Mouse (Mus musculus) bone marrow macrophage, adult 2 months (primary cell): ENCODE data around the gene Naga. TPM values are rescaled to one million over a fixed set of nuclear protein-coding genes. Genes with fewer than 3 reads are reported as not detected.
A peak's percentile ranks its signal among the peaks of the same experiment; 100 is the strongest.

ENCODE experiments used
- H3K27ac ChIP-seq: 2 replicates; pipeline ENCODE4 v1.5.1; 2012; ENCODE audit warnings: low read depth, low read length; ENCODE audit not compliant: insufficient read depth
- H3K4me1 ChIP-seq: 2 replicates; pipeline ENCODE4 v1.6.1; 2012; ENCODE audit warnings: low read length; ENCODE audit not compliant: control insufficient read depth, insufficient read depth
- H3K4me3 ChIP-seq: 2 replicates; pipeline ENCODE4 v1.5.1; 2012; ENCODE audit warnings: mild to moderate bottlenecking, low read length, moderate library complexity; ENCODE audit not compliant: insufficient read depth
- CTCF ChIP-seq: IDR thresholded peaks from 2 replicates; pipeline ENCODE4 v1.5.1; 2012; ENCODE audit warnings: low read depth, mild to moderate bottlenecking, low read length, moderate library complexity
- POLR2A ChIP-seq: IDR thresholded peaks from 2 replicates; pipeline ENCODE4 v1.6.1; 2012; ENCODE audit warnings: mild to moderate bottlenecking, low read depth, low read length, borderline replicate concordance
- polyA plus RNA-seq: library from polyadenylated mRNA; stranded (reverse); fragments of >200 nt; gene quantifications from 2 replicates; pipeline ENCODE4 v1.2.4, GENCODE M21; 2012; ENCODE audit not compliant: missing spikeins, insufficient read depth, insufficient read length

Gene Naga
- polyA plus RNA-seq, 1 experiment: 168 TPM

DNA sequence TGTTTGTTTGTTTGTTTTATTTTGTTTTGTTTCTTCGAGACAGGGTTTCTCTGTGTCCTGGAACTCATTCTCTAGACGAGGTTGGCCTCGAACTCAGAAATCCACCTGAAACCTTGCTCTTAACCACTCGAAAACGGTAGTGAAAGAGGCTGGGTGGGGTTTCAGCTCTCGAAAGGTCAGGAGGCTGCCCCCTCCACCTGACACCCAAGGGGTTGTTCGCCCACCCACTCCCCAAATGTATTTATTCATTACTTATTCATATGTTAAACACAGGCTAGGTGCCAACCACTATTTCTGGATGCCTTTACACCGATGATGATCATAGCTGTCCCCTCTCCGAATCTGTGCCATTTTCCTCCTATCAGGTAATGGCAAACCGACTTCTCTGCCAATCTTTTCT is 425 bp upstream of the Naga start:
- Histone ChIP-seq H3K4me1 (peaks cover 7% of the 10 kb centered on the region), H3K27ac (no peak overlapping the region), H3K4me3 (peak overlapping the region; percentile 80)
- TF ChIP-seq CTCF: no peak
- no peak for TF ChIP-seq POLR2A

DNA sequence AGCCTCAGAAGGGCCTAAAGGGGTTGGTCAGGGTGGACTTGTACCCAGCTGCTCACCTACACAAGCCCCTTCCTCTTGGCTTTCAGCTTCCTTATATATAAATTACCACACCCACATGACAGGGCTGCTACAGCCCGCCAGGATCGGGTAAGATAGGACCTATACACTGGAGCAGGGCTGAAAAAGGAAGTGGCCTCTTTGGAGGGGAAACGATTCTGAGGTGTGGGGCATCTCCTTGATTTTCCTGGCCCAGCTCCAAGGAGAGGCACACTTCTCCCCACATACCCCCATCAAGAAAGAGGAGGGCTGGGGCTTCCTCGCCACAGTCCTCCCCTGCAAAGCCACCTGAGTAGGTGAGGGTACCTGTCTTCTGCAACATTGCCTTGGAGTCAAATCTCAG is 850 bp downstream of the Naga start:
- H3K4me3 ChIP-seq: peak overlapping the region; percentile 80
- H3K27ac ChIP-seq: peak overlapping the region; percentile 60
- TF ChIP-seq POLR2A: no peak
- TF ChIP-seq CTCF: no peak
- H3K4me1 ChIP-seq: peaks cover 7% of the 10 kb centered on the region

DNA sequence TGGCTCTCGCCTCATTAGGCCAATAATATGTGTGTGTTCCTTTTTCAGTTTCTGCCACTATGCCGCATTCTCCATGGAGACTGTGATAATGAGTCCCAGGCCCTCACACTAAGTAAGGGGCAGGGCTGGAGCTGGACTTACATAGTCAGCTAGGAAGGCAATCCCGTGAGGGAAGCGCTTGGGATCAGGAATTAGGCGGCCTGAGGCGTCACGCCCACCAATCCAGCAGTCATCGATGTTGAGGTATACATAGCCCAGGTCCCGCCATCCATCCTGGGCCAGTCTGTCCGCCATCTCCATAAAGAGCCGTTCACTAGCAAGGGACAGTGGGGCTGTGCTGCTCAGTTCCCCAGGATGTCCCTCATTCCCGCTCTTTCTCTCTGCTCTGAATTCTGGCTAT is 2.1 kb downstream of the Naga start:
- Histone ChIP-seq H3K4me1 (peaks cover 7% of the 10 kb centered on the region), H3K4me3 (no peak overlapping the region), H3K27ac (no peak overlapping the region)
- no peak for TF ChIP-seq POLR2A
- no peak for TF ChIP-seq CTCF

DNA sequence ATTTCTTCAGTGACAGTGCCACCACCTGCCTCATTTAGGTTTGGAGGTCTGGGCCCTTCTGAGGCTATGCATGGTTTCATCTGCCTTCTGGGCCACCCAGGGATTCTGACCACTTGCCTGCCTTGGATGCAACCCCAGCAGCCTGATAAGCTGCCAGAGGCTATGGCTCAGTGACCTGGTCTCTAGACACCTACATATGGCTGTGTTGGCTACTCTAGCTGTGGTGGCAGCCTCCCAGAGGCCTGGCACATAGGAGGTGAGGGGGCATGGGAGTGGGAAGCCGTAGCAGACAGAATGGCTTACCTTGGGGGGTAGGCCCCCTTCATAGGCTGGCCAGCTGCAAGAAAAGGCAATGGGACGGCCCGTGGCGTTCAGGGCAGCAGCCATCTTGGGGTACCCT is 3.5 kb downstream of the Naga start:
- no peak overlapping the region for H3K27ac ChIP-seq
- H3K4me3 ChIP-seq: no peak overlapping the region
- TF ChIP-seq CTCF (no peak), POLR2A (no peak)
- peaks cover 7% of the 10 kb centered on the region for H3K4me1 ChIP-seq

DNA sequence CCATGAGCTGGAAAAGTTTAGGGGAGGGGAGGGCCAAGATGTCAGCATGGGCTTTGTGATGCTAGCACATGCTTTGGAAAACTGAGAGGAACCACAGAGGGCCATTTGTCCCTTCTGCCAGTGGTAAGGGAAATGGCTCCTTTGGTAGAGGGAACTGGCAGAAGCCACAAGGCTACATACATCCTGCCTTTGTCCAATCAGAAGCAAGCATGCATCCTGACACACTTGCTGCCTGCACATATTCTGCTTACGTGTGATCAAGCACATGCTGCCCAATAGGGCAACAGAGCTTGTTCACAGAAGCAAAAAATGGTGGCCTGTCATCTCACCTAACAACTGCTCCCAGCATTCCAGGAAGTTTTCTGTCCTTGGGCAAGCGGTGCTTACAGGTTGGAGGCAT is 13.3 kb downstream of the Naga start:
- H3K27ac ChIP-seq: no peak overlapping the region
- TF ChIP-seq CTCF (no peak), POLR2A (no peak)
- peaks cover 7% of the 10 kb centered on the region for H3K4me1 ChIP-seq
- H3K4me3 ChIP-seq: no peak overlapping the region

DNA sequence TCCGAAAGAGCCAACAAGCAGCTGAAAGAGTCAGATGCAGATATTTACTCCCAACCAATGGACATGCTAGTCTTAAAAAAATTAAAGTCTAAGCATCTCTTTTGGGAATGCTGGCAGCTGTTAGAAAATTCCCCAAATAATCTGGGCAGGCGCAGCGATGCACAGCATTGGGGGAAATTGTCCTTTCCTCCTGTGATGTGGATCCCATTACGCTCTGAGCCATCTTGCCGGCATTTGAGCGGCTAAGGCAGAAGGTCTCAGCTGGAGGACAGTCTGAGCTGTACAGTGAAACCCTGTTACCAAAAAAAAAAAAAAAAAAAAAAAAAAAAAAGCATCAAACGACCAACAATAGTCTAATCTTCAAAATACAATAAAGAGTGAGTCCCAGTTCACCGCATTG is 16.5 kb downstream of the Naga start:
- Histone ChIP-seq H3K4me3 (no peak overlapping the region), H3K4me1 (peaks cover 16% of the 10 kb centered on the region), H3K27ac (no peak overlapping the region)
- TF ChIP-seq POLR2A (no peak), CTCF (no peak)

DNA sequence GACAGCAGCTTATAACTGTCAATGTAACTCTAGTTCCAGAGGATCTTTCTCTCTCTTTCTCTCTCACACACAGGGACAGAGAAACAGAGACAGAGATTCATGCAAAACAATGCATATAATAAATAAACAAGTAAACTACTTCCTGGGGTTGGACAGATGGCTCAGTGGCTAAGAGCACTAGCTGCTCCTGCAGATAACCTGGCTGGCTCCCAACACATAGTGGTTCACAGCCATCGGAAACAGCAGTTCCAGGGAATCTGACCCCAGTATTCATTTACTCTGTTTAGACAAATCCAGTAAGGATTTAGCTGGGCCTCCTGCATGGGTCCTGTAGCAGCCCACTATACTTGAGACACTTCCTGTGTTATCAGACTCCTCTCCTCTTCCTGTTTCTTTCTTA is 19.1 kb downstream of the Naga start:
- Histone ChIP-seq H3K4me1 (peaks cover 9% of the 10 kb centered on the region), H3K27ac (no peak overlapping the region), H3K4me3 (no peak overlapping the region)
- TF ChIP-seq POLR2A: no peak
- no peak for TF ChIP-seq CTCF

DNA sequence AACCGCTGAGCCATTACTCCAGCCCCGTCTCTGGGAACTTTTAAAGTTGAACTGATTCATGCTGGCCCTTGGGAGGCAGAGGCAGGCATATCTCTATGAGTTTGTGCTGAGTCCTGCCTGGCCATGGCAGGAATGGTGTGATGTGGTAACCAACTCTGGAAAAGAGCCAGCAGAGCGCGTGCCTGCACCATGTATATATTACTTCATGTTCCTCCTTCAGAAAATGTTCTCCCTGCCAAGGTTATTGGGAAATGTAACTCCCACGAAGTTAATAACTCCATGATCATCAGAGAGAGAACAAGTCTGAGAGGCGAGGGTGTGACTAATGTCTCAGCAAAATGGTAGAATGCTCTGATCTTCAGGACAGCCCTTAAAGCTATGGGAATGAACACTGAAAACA is 20.9 kb downstream of the Naga start:
- no peak for TF ChIP-seq CTCF
- no peak for TF ChIP-seq POLR2A
- Histone ChIP-seq H3K4me1 (peaks cover 9% of the 10 kb centered on the region), H3K27ac (no peak overlapping the region), H3K4me3 (no peak overlapping the region)

DNA sequence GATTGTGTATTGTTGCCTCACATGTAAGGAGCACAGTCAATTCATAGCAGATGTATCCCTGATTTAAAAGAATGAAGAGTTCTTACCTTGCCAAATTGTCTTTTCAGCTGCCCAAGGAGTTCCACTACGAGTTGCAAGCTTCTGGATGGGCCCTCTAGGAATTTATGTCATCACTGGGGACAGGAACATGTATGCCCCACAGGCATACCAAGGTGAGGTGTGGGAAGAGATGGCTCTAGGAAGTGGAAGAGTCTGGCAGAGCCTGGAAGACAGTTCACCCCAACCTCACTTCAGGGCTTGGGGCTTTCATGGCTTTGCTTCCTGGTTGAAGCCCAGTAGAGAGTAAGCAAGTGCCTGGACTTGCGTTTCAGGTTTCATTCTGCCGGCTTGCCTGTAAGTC is 30.3 kb downstream of the Naga start:
- Histone ChIP-seq H3K4me3 (no peak overlapping the region), H3K4me1 (no peaks in the 10 kb centered on the region), H3K27ac (no peak overlapping the region)
- TF ChIP-seq POLR2A (no peak), CTCF (no peak)

DNA sequence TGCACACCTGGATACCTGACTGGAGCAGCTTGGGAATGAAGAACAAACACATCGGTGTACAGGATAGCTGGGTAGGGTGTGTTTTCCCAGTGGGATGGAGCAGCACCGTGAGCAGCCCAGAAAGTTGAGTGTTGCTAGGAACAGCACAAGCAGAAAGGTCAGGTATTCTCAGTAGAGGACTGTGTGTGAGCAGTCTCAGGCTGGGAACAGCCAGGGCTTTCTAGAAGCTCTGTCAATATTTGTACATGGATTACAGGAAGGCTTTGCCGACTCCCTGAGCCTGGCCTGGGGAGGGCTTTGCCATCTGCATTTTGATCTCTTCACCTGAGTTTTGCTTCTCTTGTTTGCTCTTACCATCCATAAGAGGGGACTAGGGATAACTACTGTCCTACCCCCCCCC is 31.6 kb downstream of the Naga start:
- no peaks in the 10 kb centered on the region for H3K4me1 ChIP-seq
- H3K27ac ChIP-seq: no peak overlapping the region
- TF ChIP-seq POLR2A: no peak
- TF ChIP-seq CTCF: no peak
- no peak overlapping the region for H3K4me3 ChIP-seq

DNA sequence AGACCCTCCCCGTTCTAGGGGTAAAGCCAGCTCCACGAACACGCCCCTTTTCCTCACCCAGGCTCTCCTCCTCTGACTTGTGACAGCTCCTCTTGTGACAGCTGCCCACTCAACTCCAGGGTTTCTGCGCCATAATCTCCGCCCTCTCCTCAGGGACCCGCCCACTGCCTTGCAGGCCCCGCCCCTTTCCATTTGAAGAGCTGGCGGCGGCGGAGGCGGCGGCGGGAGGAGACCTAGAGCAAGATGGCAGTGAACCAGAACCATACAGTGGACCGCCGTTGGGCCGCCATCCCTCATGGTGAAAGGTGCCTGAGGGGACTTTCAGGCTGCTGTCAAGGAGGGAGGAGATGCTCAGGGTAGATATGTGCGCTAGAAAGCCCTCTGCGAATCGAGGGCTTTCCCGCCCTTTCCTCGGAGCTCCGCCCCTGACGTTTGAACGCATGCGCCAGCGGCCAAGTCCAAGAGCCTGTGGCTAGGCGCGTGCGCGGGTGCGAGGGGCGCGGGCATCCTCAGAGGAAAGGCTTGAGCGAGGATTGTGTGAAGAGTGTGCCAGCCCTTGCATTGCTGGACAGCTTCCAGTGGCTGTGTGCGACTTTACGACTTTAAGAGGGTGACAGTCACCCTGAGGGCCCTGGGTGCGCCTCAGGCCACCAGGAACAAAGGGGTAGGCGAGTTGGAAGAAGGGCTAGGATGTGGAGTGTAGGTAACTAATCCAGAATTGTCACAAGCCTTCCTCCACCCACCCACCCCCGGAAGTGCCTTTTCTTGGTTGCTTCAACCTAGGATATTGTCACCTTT is 39.8 kb downstream of the Naga start, which contains the start of gene Wbp2nl:
Wbp2nl (plus strand) TSS at position 191 of the 798 bp plus-strand sequence.
- TF ChIP-seq CTCF: no peak
- no peak for TF ChIP-seq POLR2A
- no peak within 1 kb of the TSS for H3K27ac ChIP-seq
- no peak within 1 kb of the TSS for H3K4me3 ChIP-seq
- H3K4me1 ChIP-seq: no peaks in the 10 kb centered on the region

DNA sequence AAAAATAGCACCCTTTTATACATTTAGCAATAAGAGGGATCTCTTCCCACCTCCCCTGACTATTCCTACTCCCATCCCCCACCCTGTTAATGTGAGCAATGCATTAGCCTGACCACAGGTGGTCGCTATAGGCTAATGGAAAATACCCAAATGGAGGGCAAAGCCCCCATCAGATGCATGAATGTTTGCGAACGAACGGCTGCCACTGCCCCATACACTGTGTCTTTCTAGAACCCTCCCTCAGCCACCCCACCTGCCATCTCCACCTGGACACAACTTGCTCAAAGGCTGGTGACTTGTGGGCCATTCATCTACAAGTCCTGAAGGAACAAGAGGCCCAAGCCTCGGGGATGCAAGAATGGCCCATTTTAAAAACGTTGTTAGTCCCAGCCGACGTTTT is 44.7 kb downstream of the Naga start:
- no peak overlapping the region for H3K4me3 ChIP-seq
- H3K27ac ChIP-seq: no peak overlapping the region
- TF ChIP-seq CTCF: no peak
- no peak for TF ChIP-seq POLR2A
- no peaks in the 10 kb centered on the region for H3K4me1 ChIP-seq
